Mouse (Mus musculus): ENCODE measurements at regions not wholly inside any gene's neighbourhood (a gene's known extent, or its start where the extent isn't known, plus 50 kb on each side); places are given as distances from the start of the nearest gene placed in this dataset.

DNA sequence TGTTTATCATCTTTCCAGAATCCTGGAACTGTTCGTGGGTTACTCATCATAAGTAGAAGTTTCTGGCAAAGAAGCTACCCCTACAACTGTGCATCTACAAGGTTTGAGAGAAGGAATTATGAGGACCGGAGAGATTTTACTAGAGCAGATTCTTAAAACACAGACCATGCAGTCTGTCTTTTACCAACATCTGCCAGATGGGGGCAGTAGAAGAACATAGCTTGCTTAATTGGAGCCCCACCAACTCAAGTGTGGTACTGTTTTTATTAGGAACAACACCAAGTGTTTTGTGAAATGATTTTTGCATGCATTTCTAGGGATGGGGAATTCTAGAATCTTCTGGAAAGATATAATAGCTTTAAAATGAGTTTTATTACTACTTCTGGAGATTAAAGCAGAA, 110.6 kb upstream of the Ccng1 start:
- TF ChIP-seq CTCF (IDR thresholded peaks at IDR 0.05; ENCODE audit: control insufficient read depth, insufficient read depth, insufficient replicate concordance, low read depth, low read length) (no peak), POLR2A (IDR thresholded peaks at IDR 0.05; ENCODE audit: control insufficient read depth, low read depth, low read length) (no peak)

Data from testis, adult 2 months (tissue).